In genomic region chr10:12234141-12234540, GRCm38 (mm10) we compare ENCODE assay signal across 26 mouse cellular contexts.
DNase-seq lines count a peak whose midpoint lies in the region; ATAC-seq lines count a peak whose summit lies in the region.
"Had no signal": no experiment of that assay in that cellular context is flagged by ENCODE, and none has a peak within 500 bp of the region (broad histone marks: within the 10 kb centered on the region; RNA-seq: fewer than 3 reads in every experiment).

No protein-coding gene starts in this region.

- DNase-seq in adrenal gland, adult 8-10 months: peak; percentile 22
- DNase-seq in adrenal gland, adult 18-20 months (ENCODE audit: low spot score in 2 of 2): no peak
- DNase-seq in adipocyte (ENCODE audit: low spot score): peak; percentile 86
- DNase-seq in adrenal gland, postnatal 25 days: peak; percentile 12
- DNase-seq in urinary bladder, adult 18-20 months (ENCODE audit: low spot score in 2 of 2): no peak
- no peak for DNase-seq in gastrocnemius, postnatal 25 days
- DNase-seq: cerebellum, adult 11 months; cerebellum, adult 2 months; cerebellum, adult 9-11 months; cerebellum, postnatal 25 days; gastrocnemius, postnatal 10 days; heart, adult 11 months; kidney, adult 2 months had no signal

- no peaks in the 10 kb centered on the region for H3K4me1 ChIP-seq in kidney, embryonic 16.5 days (ENCODE audit: insufficient read depth, low read length)
- H3K4me1 ChIP-seq: embryonic facial prominence, embryonic 12.5 days; embryonic facial prominence, embryonic 15.5 days; forebrain, embryonic 13.5 days; hindbrain, embryonic 12.5 days; hindbrain, embryonic 15.5 days had no signal

- no peak overlapping the region for H3K4me2 ChIP-seq in kidney, embryonic 16.5 days (replicated peaks; ENCODE audit: low read depth, low read length)
- H3K4me2 ChIP-seq: embryonic facial prominence, embryonic 12.5 days; embryonic facial prominence, embryonic 15.5 days; forebrain, embryonic 13.5 days; heart, embryonic 11.5 days; hindbrain, embryonic 12.5 days; hindbrain, embryonic 15.5 days had no signal

- no peak overlapping the region for H3K4me3 ChIP-seq in kidney, embryonic 16.5 days (ENCODE audit: low read length)
- H3K4me3 ChIP-seq: embryonic facial prominence, embryonic 12.5 days; embryonic facial prominence, embryonic 15.5 days; erythroblast, embryonic 14.5 days; forebrain, embryonic 10.5 days; forebrain, embryonic 13.5 days; hindbrain, embryonic 12.5 days; hindbrain, embryonic 15.5 days had no signal

- ATAC-seq in kidney, embryonic 16.5 days (ENCODE audit: low FRiP score, low TSS enrichment): no peak
- ATAC-seq: CD4-positive, CD25-positive, alpha-beta regulatory T cell, adult 4 months; forebrain, embryonic 13.5 days; forebrain, embryonic 16.5 days; intestine, postnatal 0 days; Patski had no signal

- WGBS in kidney, embryonic 16.5 days: 70% methylated on average over 1 of the region's 1 CpGs

- H3K36me3 ChIP-seq in kidney, embryonic 16.5 days (ENCODE audit: insufficient read depth, low read length): no peaks in the 10 kb centered on the region
- H3K36me3 ChIP-seq: embryonic facial prominence, embryonic 12.5 days; embryonic facial prominence, embryonic 15.5 days; forebrain, embryonic 10.5 days; hindbrain, embryonic 12.5 days; hindbrain, embryonic 15.5 days had no signal

- H3K27ac ChIP-seq in kidney, embryonic 16.5 days (ENCODE audit: low read length): no peak overlapping the region
- H3K27ac ChIP-seq: embryonic facial prominence, embryonic 12.5 days; embryonic facial prominence, embryonic 15.5 days; forebrain, embryonic 10.5 days; forebrain, embryonic 13.5 days; hindbrain, embryonic 12.5 days; hindbrain, embryonic 15.5 days had no signal

- H3K27me3 ChIP-seq in kidney, embryonic 16.5 days (ENCODE audit: insufficient read depth, low read length): no peaks in the 10 kb centered on the region
- H3K27me3 ChIP-seq: embryonic facial prominence, embryonic 12.5 days; embryonic facial prominence, embryonic 15.5 days; forebrain, embryonic 13.5 days; hindbrain, embryonic 12.5 days; hindbrain, embryonic 15.5 days; Patski had no signal

- no peak overlapping the region for H3K9ac ChIP-seq in kidney, embryonic 16.5 days (replicated peaks; ENCODE audit: low read length)
- H3K9ac ChIP-seq: embryonic facial prominence, embryonic 12.5 days; embryonic facial prominence, embryonic 15.5 days; forebrain, embryonic 13.5 days; hindbrain, embryonic 12.5 days; hindbrain, embryonic 15.5 days had no signal

- no peaks in the 10 kb centered on the region for H3K9me3 ChIP-seq in kidney, embryonic 16.5 days (ENCODE audit: low read length)
- H3K9me3 ChIP-seq: embryonic facial prominence, embryonic 12.5 days; embryonic facial prominence, embryonic 15.5 days; forebrain, embryonic 10.5 days; forebrain, embryonic 13.5 days; hindbrain, embryonic 12.5 days; hindbrain, embryonic 15.5 days had no signal

Comparison
In these comparisons a context has a peak if more than half of its experiments do, and no peak if none do; other contexts are left out.
1. DNase-seq: peak in adrenal gland, adult 8-10 months (single experiment), adipocyte (single experiment) and adrenal gland, postnatal 25 days (single experiment); none in adrenal gland, adult 18-20 months (0 of 2), urinary bladder, adult 18-20 months (0 of 2) and gastrocnemius, postnatal 25 days (single experiment).